Mouse (Mus musculus) activated CD4-positive, CD25-positive, alpha-beta regulatory T cell, adult 9 weeks (primary cell): ENCODE data around the gene Samt4. TPM values are rescaled to one million over a fixed set of nuclear protein-coding genes. Genes with fewer than 3 reads are reported as not detected.

ENCODE experiments used
- polyA plus RNA-seq: library from polyadenylated mRNA; unstranded; fragments of 100-300 nt; shearing (Covaris generic); gene quantifications from one replicate; pipeline ENCODE4 v1.2.1, GENCODE M21; 2017

The Samt4 gene
- polyA plus RNA-seq: not detected

DNA sequence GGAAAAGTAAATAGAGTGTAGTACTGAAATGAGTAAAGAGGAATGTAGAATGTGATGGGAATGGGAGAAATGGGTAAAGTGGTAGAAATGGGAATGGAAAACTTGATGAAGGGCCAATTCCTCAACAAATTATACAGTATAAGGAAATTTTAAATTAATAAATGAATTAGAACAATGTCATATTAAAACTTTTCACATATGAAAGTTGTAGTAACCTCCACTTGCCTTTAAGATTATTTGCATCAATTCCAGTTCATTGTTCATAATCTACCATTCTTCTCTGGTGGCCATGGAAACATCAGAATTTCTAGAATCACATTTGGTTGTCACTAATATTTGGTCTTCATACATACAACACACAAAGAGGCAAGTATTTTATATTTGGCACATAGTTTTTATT, at the start of gene Samt4:
Samt4 (plus strand) TSS at position 301 of the 400 bp plus-strand sequence.

Other genes with a start within 250 kb of the Samt4 start
- gene 4930524N10Rik, start 138.6 kb upstream of the Samt4 start, polyA plus RNA-seq: not detected
- not detected for gene Samt2, start 97.4 kb downstream of the Samt4 start, polyA plus RNA-seq